In genomic region chr5:124950623-124951278, GRCm38 (mm10) we compare ENCODE assay signal across 16 mouse cellular contexts. TPM values are rescaled to one million over a fixed set of nuclear protein-coding genes. Genes with fewer than 3 reads are reported as not detected.
DNase-seq lines count a peak whose midpoint lies in the region; ATAC-seq and TF ChIP-seq lines count a peak whose summit lies in the region.
"Had no signal": no experiment of that assay in that cellular context is flagged by ENCODE, and none has a peak within 500 bp of the region (broad histone marks: within the 10 kb centered on the region; RNA-seq: fewer than 3 reads in every experiment).

No protein-coding gene starts in this region.

- H3K9ac ChIP-seq in midbrain, postnatal 0 days (replicated peaks; ENCODE audit: low read length, poor library complexity, severe bottlenecking) = no peak overlapping the region
- no peak overlapping the region for H3K9ac ChIP-seq in midbrain, embryonic 15.5 days
- H3K9ac ChIP-seq in embryonic facial prominence, embryonic 14.5 days (ENCODE audit: low read depth, low read length) = peak overlapping the region; percentile 42; the same call in 1 of the 2 replicates
- no peak overlapping the region for H3K9ac ChIP-seq in hindbrain, embryonic 14.5 days
- H3K9ac ChIP-seq in limb, embryonic 14.5 days (ENCODE audit: low read depth, low read length, severe bottlenecking) = peak overlapping the region; percentile 21; the same call in 1 of the 2 replicates
- H3K9ac ChIP-seq: liver, embryonic 13.5 days had no signal

- ATAC-seq in midbrain, postnatal 0 days (ENCODE audit: low FRiP score) = no peak
- no peak for ATAC-seq in midbrain, embryonic 15.5 days (replicated peaks)
- peak; percentile 38 for ATAC-seq in embryonic facial prominence, embryonic 14.5 days (ENCODE audit: low read depth)
- ATAC-seq in hindbrain, embryonic 14.5 days (ENCODE audit: low FRiP score) = no peak; the same call in 1 of the 2 replicates
- ATAC-seq in limb, embryonic 14.5 days (ENCODE audit: low FRiP score, low read depth) = peak; percentile 76

- no peak for TF ChIP-seq CTCF in midbrain, postnatal 0 days (IDR thresholded peaks at IDR 0.05)

- TF ChIP-seq POLR2A in limb, embryonic 14.5 days (IDR thresholded peaks at IDR 0.05; ENCODE audit: borderline replicate concordance, extremely low read depth, insufficient read depth, insufficient read length) = no peak

- no peaks in the 10 kb centered on the region for H3K27me3 ChIP-seq in midbrain, postnatal 0 days (ENCODE audit: insufficient read depth, low read length)
- H3K27me3 ChIP-seq in midbrain, embryonic 15.5 days (replicated peaks) = no peaks in the 10 kb centered on the region
- H3K27me3 ChIP-seq in embryonic facial prominence, embryonic 14.5 days (replicated peaks; ENCODE audit: control insufficient read depth, insufficient read depth, low read length) = no peaks in the 10 kb centered on the region
- no peaks in the 10 kb centered on the region for H3K27me3 ChIP-seq in hindbrain, embryonic 14.5 days (ENCODE audit: control insufficient read depth, insufficient read depth, low read length)
- H3K27me3 ChIP-seq in limb, embryonic 14.5 days (ENCODE audit: control insufficient read depth, insufficient read depth, low read length) = no peaks in the 10 kb centered on the region
- H3K27me3 ChIP-seq: liver, embryonic 13.5 days had no signal

- DNase-seq in midbrain, postnatal 0 days (ENCODE audit: low spot score) = peak; percentile 65
- peak; percentile 84 for DNase-seq in embryonic facial prominence, embryonic 14.5 days (ENCODE audit: low spot score)
- no peak for DNase-seq in hindbrain, embryonic 14.5 days (ENCODE audit: low spot score)
- DNase-seq in limb, embryonic 14.5 days (ENCODE audit: low spot score) = peak; percentile 80
- DNase-seq in ovary, postnatal 14 days (ENCODE audit: low spot score) = no peak
- no peak for DNase-seq in left cerebral cortex, adult 9 months (ENCODE audit: low spot score in 2 of 2)
- no peak for DNase-seq in frontal cortex, adult 2 months (ENCODE audit: extremely low spot score in 1 of 2, low spot score in 1 of 2)
- DNase-seq: adrenal gland, postnatal 25 days; cerebellum, adult 8-10 months; heart, adult 18-20 months; heart, postnatal 14 days; liver, embryonic 13.5 days; lung, postnatal 10 days; thymus, adult 18-20 months had no signal

- no peaks in the 10 kb centered on the region for H3K4me1 ChIP-seq in midbrain, postnatal 0 days (ENCODE audit: insufficient read depth, low read length)
- peaks cover 5% of the 10 kb centered on the region; the same call in 1 of the 2 replicates for H3K4me1 ChIP-seq in midbrain, embryonic 15.5 days
- peaks cover 38% of the 10 kb centered on the region for H3K4me1 ChIP-seq in embryonic facial prominence, embryonic 14.5 days (ENCODE audit: control insufficient read depth, insufficient read depth, low read length)
- no peaks in the 10 kb centered on the region; the same call in 1 of the 2 replicates for H3K4me1 ChIP-seq in hindbrain, embryonic 14.5 days (replicated peaks; ENCODE audit: control insufficient read depth, insufficient read depth, low read length)
- peaks cover 50% of the 10 kb centered on the region for H3K4me1 ChIP-seq in limb, embryonic 14.5 days (ENCODE audit: control insufficient read depth, insufficient read depth, low read length)
- H3K4me1 ChIP-seq: liver, embryonic 13.5 days had no signal

- peak overlapping the region; percentile 26 for H3K27ac ChIP-seq in midbrain, postnatal 0 days (ENCODE audit: low read depth, low read length)
- H3K27ac ChIP-seq in midbrain, embryonic 15.5 days = no peak overlapping the region
- peak overlapping the region; percentile 94 for H3K27ac ChIP-seq in embryonic facial prominence, embryonic 14.5 days (replicated peaks; ENCODE audit: low read depth, low read length)
- 0 out of 2 replicates have a peak overlapping the region, but pooled peaks have one; percentile 29 for H3K27ac ChIP-seq in hindbrain, embryonic 14.5 days
- H3K27ac ChIP-seq in limb, embryonic 14.5 days (replicated peaks; ENCODE audit: low read depth, low read length) = peak overlapping the region; percentile 98
- H3K27ac ChIP-seq: liver, embryonic 13.5 days had no signal

- H3K36me3 ChIP-seq in midbrain, postnatal 0 days (ENCODE audit: insufficient read depth, low read length) = no peaks in the 10 kb centered on the region
- H3K36me3 ChIP-seq in midbrain, embryonic 15.5 days (replicated peaks) = no peaks in the 10 kb centered on the region
- H3K36me3 ChIP-seq in embryonic facial prominence, embryonic 14.5 days (ENCODE audit: control insufficient read depth, insufficient read depth, low read length) = no peaks in the 10 kb centered on the region
- H3K36me3 ChIP-seq in hindbrain, embryonic 14.5 days (replicated peaks; ENCODE audit: control insufficient read depth, insufficient read depth) = no peaks in the 10 kb centered on the region
- H3K36me3 ChIP-seq in limb, embryonic 14.5 days (ENCODE audit: control insufficient read depth, insufficient read depth, low read length) = no peaks in the 10 kb centered on the region
- H3K36me3 ChIP-seq: liver, embryonic 13.5 days had no signal

- H3K4me3 ChIP-seq in midbrain, postnatal 0 days (ENCODE audit: low read depth, low read length) = no peak overlapping the region
- H3K4me3 ChIP-seq in midbrain, embryonic 15.5 days = no peak overlapping the region
- no peak overlapping the region for H3K4me3 ChIP-seq in embryonic facial prominence, embryonic 14.5 days (ENCODE audit: low read depth, low read length)
- H3K4me3 ChIP-seq in hindbrain, embryonic 14.5 days (replicated peaks; ENCODE audit: low read length) = no peak overlapping the region
- H3K4me3 ChIP-seq in limb, embryonic 14.5 days (replicated peaks; ENCODE audit: low read length) = no peak overlapping the region
- H3K4me3 ChIP-seq: liver, embryonic 13.5 days had no signal

- no peak overlapping the region for H3K4me2 ChIP-seq in midbrain, postnatal 0 days (ENCODE audit: low read depth, low read length, poor library complexity, severe bottlenecking)
- H3K4me2 ChIP-seq in midbrain, embryonic 15.5 days = no peak overlapping the region
- H3K4me2 ChIP-seq in embryonic facial prominence, embryonic 14.5 days (ENCODE audit: low read depth, low read length) = peak overlapping the region; percentile 15; the same call in 1 of the 2 replicates
- no peak overlapping the region for H3K4me2 ChIP-seq in hindbrain, embryonic 14.5 days (replicated peaks)
- peak overlapping the region; percentile 37 for H3K4me2 ChIP-seq in limb, embryonic 14.5 days (replicated peaks; ENCODE audit: low read depth, low read length, severe bottlenecking)
- H3K4me2 ChIP-seq: liver, embryonic 13.5 days; midbrain, embryonic 11.5 days had no signal

- no peaks in the 10 kb centered on the region for H3K9me3 ChIP-seq in midbrain, postnatal 0 days (ENCODE audit: low read length)
- no peaks in the 10 kb centered on the region for H3K9me3 ChIP-seq in midbrain, embryonic 15.5 days
- H3K9me3 ChIP-seq in embryonic facial prominence, embryonic 14.5 days (ENCODE audit: control insufficient read depth, low read length) = peaks cover 10% of the 10 kb centered on the region
- peaks cover 11% of the 10 kb centered on the region; the same call in 1 of the 2 replicates for H3K9me3 ChIP-seq in hindbrain, embryonic 14.5 days (ENCODE audit: control insufficient read depth, low read length)
- peaks cover 6% of the 10 kb centered on the region; the same call in 1 of the 2 replicates for H3K9me3 ChIP-seq in limb, embryonic 14.5 days (ENCODE audit: control insufficient read depth, low read length)
- H3K9me3 ChIP-seq: liver, embryonic 13.5 days had no signal

- WGBS in midbrain, postnatal 0 days = 49% methylated on average over 13 of the region's 13 CpGs
- 46% methylated on average over 13 of the region's 13 CpGs for WGBS in midbrain, embryonic 15.5 days
- 27% methylated on average over 13 of the region's 13 CpGs for WGBS in embryonic facial prominence, embryonic 14.5 days
- 53% methylated on average over 13 of the region's 13 CpGs for WGBS in hindbrain, embryonic 14.5 days
- WGBS in limb, embryonic 14.5 days = 17% methylated on average over 13 of the region's 13 CpGs

RNA-seq across cellular contexts. Expression of gene Rflna, which starts 52.3 kb away (rescaled TPM):
- 6.1 and 10.6 TPM in 2 replicates for total RNA-seq in midbrain, postnatal 0 days (2014; rRNA removed)
- polyA plus RNA-seq in midbrain, postnatal 0 days (2015; fragmentation: Nextera tagmentation; extraction: Ambion mirVana) = 7.2 and 8.6 TPM in 2 replicates
- 6.7 and 7.9 TPM in 2 replicates for polyA plus RNA-seq in midbrain, embryonic 15.5 days (2015; fragmentation: Nextera tagmentation; extraction: Ambion mirVana)
- 19.3 and 29.0 TPM in 2 replicates for polyA plus RNA-seq in embryonic facial prominence, embryonic 14.5 days (2014; fragmentation: Nextera tagmentation; extraction: Ambion mirVana)
- polyA plus RNA-seq in hindbrain, embryonic 14.5 days (2014; fragmentation: Nextera tagmentation; extraction: Ambion mirVana) = 5.8 and 6.4 TPM in 2 replicates
- 107 and 154 TPM in 2 replicates for polyA plus RNA-seq in limb, embryonic 14.5 days (2012; rRNA removed)
- 47.4 and 55.8 TPM in 2 replicates for polyA plus RNA-seq in limb, embryonic 14.5 days (2014; fragmentation: Nextera tagmentation; extraction: Ambion mirVana)
- polyA plus RNA-seq in frontal cortex, adult 2 months (2012; rRNA removed) = 3.7 and 3.8 TPM in 2 replicates

Comparison
In these comparisons a context has a peak if more than half of its experiments do, and no peak if none do; other contexts are left out.
1. ATAC-seq: peak in embryonic facial prominence, embryonic 14.5 days (single experiment) and limb, embryonic 14.5 days (single experiment); none in midbrain, postnatal 0 days (single experiment), midbrain, embryonic 15.5 days (single experiment) and hindbrain, embryonic 14.5 days (single experiment).
2. DNase-seq: peak in midbrain, postnatal 0 days (single experiment), embryonic facial prominence, embryonic 14.5 days (single experiment) and limb, embryonic 14.5 days (single experiment); none in hindbrain, embryonic 14.5 days (single experiment), ovary, postnatal 14 days (single experiment), left cerebral cortex, adult 9 months (0 of 2) and frontal cortex, adult 2 months (0 of 2).
3. H3K4me2 ChIP-seq: peak in embryonic facial prominence, embryonic 14.5 days (single experiment) and limb, embryonic 14.5 days (single experiment); none in midbrain, postnatal 0 days (single experiment), midbrain, embryonic 15.5 days (single experiment) and hindbrain, embryonic 14.5 days (single experiment).
4. H3K9ac ChIP-seq: peak in embryonic facial prominence, embryonic 14.5 days (single experiment) and limb, embryonic 14.5 days (single experiment); none in midbrain, postnatal 0 days (single experiment), midbrain, embryonic 15.5 days (single experiment) and hindbrain, embryonic 14.5 days (single experiment).